Mouse (Mus musculus): Measurements from ENCODE around the gene Ldb3.

- TF ChIP-seq CTCF (IDR thresholded peaks at IDR 0.05; ENCODE audit: control insufficient read depth, insufficient read depth, low read length) (no peak), POLR2A (IDR thresholded peaks at IDR 0.05; ENCODE audit: borderline replicate concordance, control insufficient read depth, low read depth, low read length) (no peak)
Measured at GRCm38 (mm10) chr14:34591741-34592535, 3.5 kb upstream of the Ldb3 start.

Measured in bone marrow, adult 2 months (tissue).